Mouse (Mus musculus) hematopoietic stem cell, adult 5-6 weeks (primary cell): Measurements from ENCODE around the gene Cfap77. TPM values are rescaled to one million over a fixed set of nuclear protein-coding genes. Genes with fewer than 3 reads are reported as not detected.

ENCODE experiments used
- ATAC-seq, 2 experiments: fragments of 125-278 bp in 1 of 2; replicated peaks in 1 of 2; 2 replicates each; pipeline ENCODE4 v1.8.0; 2016 to 2017; ENCODE audit warnings: inconsistent platforms in 2 of 2, mild to moderate bottlenecking in 2 of 2, moderate number of reproducible peaks in 2 of 2, low read depth in 1 of 2, moderate TSS enrichment in 1 of 2; ENCODE audit not compliant: low FRiP score in 2 of 2, poor library complexity in 2 of 2, severe bottlenecking in 2 of 2, insufficient read depth in 1 of 2, low TSS enrichment in 1 of 2
- total RNA-seq: library from RNA; stranded (forward); fragments of 172-1452, 232-1000 nt; gene quantifications from 2 replicates; pipeline ENCODE4 v1.2.3, GENCODE M21; 2017

The Cfap77 gene
- total RNA-seq, 1 experiment from 2014 or later, result not detected

GRCm38 (mm10) chr2:28916513-28916865 is 138.4 kb downstream of the Cfap77 start, which contains the start of gene Barhl1:
Gene Barhl1 (minus strand): TSS chr2:28916668.
- ATAC-seq, result no peak

- peak in 1 of 2 experiments; percentile 51; a peak in 1 of 4 replicates for ATAC-seq
Measured at GRCm38 (mm10) chr2:28915768-28916512, 138.9 kb downstream of the Cfap77 start.

GRCm38 (mm10) chr2:28915104-28915738 is 139.6 kb downstream of the Cfap77 start:
- ATAC-seq, result no peak

GRCm38 (mm10) chr2:28914121-28914520 is 140.7 kb downstream of the Cfap77 start:
- no peak for ATAC-seq

- ATAC-seq, result no peak
Measured at GRCm38 (mm10) chr2:28912961-28913360, 141.9 kb downstream of the Cfap77 start.

- no peak for ATAC-seq
Measured at GRCm38 (mm10) chr2:28912039-28912700, 142.7 kb downstream of the Cfap77 start.

- ATAC-seq, result no peak
Measured at GRCm38 (mm10) chr2:28911331-28912038, 143.4 kb downstream of the Cfap77 start.

- ATAC-seq, result no peak
Measured at GRCm38 (mm10) chr2:28910877-28911276, 144.0 kb downstream of the Cfap77 start.

GRCm38 (mm10) chr2:28909818-28910710 is 144.8 kb downstream of the Cfap77 start:
- ATAC-seq, result no peak

GRCm38 (mm10) chr2:28909186-28909817 is 145.6 kb downstream of the Cfap77 start:
- no peak for ATAC-seq

GRCm38 (mm10) chr2:28908389-28909153 is 146.3 kb downstream of the Cfap77 start:
- ATAC-seq, result no peak

- ATAC-seq, result no peak
Measured at GRCm38 (mm10) chr2:28907691-28908388, 147.0 kb downstream of the Cfap77 start.

GRCm38 (mm10) chr2:28905561-28905960 is 149.3 kb downstream of the Cfap77 start:
- no peak for ATAC-seq

- ATAC-seq, result no peak
Measured at GRCm38 (mm10) chr2:28904786-28905185, 150.1 kb downstream of the Cfap77 start.

- ATAC-seq, result no peak
Measured at GRCm38 (mm10) chr2:28903871-28904270, 151.0 kb downstream of the Cfap77 start.
